Mouse (Mus musculus): ENCODE data around the gene Atp2b2.
A peak's percentile ranks its signal among the peaks of the same experiment; 100 is the strongest.

- peak; percentile 71 for TF ChIP-seq POLR2A (IDR thresholded peaks at IDR 0.05; ENCODE audit: insufficient read depth, low read depth, low read length)
- 0 out of 2 replicates have a peak, but pooled peaks have one; percentile 10 for TF ChIP-seq CTCF (IDR thresholded peaks at IDR 0.05; ENCODE audit: insufficient read depth, low read depth, low read length)
Measured at GRCm38 (mm10) chr6:113740236-113741217, 301.9 kb downstream of the Atp2b2 start, which contains the start of gene Sec13.

Measured in olfactory bulb, adult 2 months (tissue).